Mouse (Mus musculus) spleen, adult 2 months (tissue): Measurements from ENCODE around the gene Ints7.

Experiments
- CTCF ChIP-seq: fragments of 200-500 bp; IDR thresholded peaks from 2 replicates; pipeline ENCODE4 v1.5.1; 2011; ENCODE audit warnings: mild to moderate bottlenecking, inconsistent platforms; ENCODE audit not compliant: insufficient read depth, insufficient read length, insufficient replicate concordance; ENCODE audit errors: extremely low read depth
- POLR2A ChIP-seq: fragments of 200-500 bp; IDR thresholded peaks from 2 replicates; pipeline ENCODE4 v1.6.1; 2011; ENCODE audit warnings: low read depth, low read length, inconsistent platforms

DNA sequence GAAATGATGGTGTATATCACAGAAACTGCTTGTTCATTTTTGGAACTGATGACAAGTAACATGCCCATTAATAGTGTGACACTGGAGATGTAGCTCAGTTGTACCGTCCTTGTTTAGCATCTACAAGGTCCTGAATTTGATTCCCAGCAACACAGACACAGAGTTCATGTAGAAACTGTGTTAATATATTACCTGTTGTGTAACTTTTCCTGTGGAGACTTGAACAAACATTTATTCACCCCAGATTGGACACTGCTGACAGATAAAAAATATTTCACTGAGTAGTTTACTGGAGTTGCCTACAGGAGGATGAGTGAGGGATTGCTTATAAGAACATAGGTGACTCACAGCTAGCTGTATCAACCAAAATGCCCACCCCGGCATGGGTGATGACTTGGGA is 13.3 kb downstream of the Ints7 start:
- TF ChIP-seq CTCF: no peak
- TF ChIP-seq POLR2A: no peak
